Mouse (Mus musculus) neutrophil, adult 5-6 weeks (primary cell): ENCODE data around the gene Dirc2. TPM values are rescaled to one million over a fixed set of nuclear protein-coding genes. Genes with fewer than 3 reads are reported as not detected.

Source experiments
- ATAC-seq: fragments of 151-379, 151-347 bp; 2 replicates; pipeline ENCODE4 v1.8.0; 2017; ENCODE audit warnings: mild to moderate bottlenecking, moderate TSS enrichment; ENCODE audit not compliant: insufficient number of reproducible peaks, poor library complexity, low FRiP score, severe bottlenecking; ENCODE audit errors: extremely low read depth
- total RNA-seq: library from RNA; stranded (forward); fragments of 200-1000 nt; gene quantifications from 2 replicates; pipeline ENCODE4 v1.2.3, GENCODE M21; 2017

Gene Dirc2
- total RNA-seq, 1 experiment from 2014 or later = 10.4 TPM

- no peak for ATAC-seq
Observed at GRCm38 (mm10) chr16:35777768-35778167, 8.6 kb upstream of the Dirc2 start.

- ATAC-seq = no peak
Observed at GRCm38 (mm10) chr16:35776737-35777136, 7.6 kb upstream of the Dirc2 start.

- ATAC-seq = no peak
Observed at GRCm38 (mm10) chr16:35775835-35776234, 6.7 kb upstream of the Dirc2 start.

GRCm38 (mm10) chr16:35772598-35772997, 3.4 kb upstream of the Dirc2 start:
- ATAC-seq = no peak

GRCm38 (mm10) chr16:35771606-35772005, 2.5 kb upstream of the Dirc2 start:
- ATAC-seq = no peak

- ATAC-seq = no peak
Observed at GRCm38 (mm10) chr16:35771141-35771540, 2.0 kb upstream of the Dirc2 start.

- ATAC-seq = peak; percentile 61
Observed at GRCm38 (mm10) chr16:35769878-35770657, 912 bp upstream of the Dirc2 start, which contains the start of gene Hspbap1. TSS of gene Hspbap1 (plus strand) at chr16:35770375.

- ATAC-seq = no peak
Observed at GRCm38 (mm10) chr16:35768469-35768784, 729 bp downstream of the Dirc2 start.

- no peak for ATAC-seq
Observed at GRCm38 (mm10) chr16:35766366-35766765, 2.8 kb downstream of the Dirc2 start.

GRCm38 (mm10) chr16:35765449-35765848, 3.7 kb downstream of the Dirc2 start:
- peak; percentile 15; the same call in 1 of the 2 replicates for ATAC-seq

- no peak for ATAC-seq
Observed at GRCm38 (mm10) chr16:35764941-35765340, 4.2 kb downstream of the Dirc2 start.

GRCm38 (mm10) chr16:35763590-35764296, 5.4 kb downstream of the Dirc2 start:
- ATAC-seq = peak; percentile 44

GRCm38 (mm10) chr16:35759401-35759800, 9.8 kb downstream of the Dirc2 start:
- ATAC-seq = no peak

GRCm38 (mm10) chr16:35756697-35757096, 12.5 kb downstream of the Dirc2 start:
- ATAC-seq = no peak

- no peak for ATAC-seq
Observed at GRCm38 (mm10) chr16:35755502-35756334, 13.4 kb downstream of the Dirc2 start.

GRCm38 (mm10) chr16:35753926-35754325, 15.2 kb downstream of the Dirc2 start:
- ATAC-seq = no peak

- peak; percentile 51; the same call in 1 of the 2 replicates for ATAC-seq
Observed at GRCm38 (mm10) chr16:35751841-35752240, 17.3 kb downstream of the Dirc2 start.

- ATAC-seq = no peak
Observed at GRCm38 (mm10) chr16:35749385-35749784, 19.8 kb downstream of the Dirc2 start.

GRCm38 (mm10) chr16:35748237-35748603, 20.9 kb downstream of the Dirc2 start:
- ATAC-seq = no peak
